Mouse (Mus musculus) c-Kit-positive CD71-positive TER-119-positive erythroid progenitor cells, embryonic 14.5 days (primary cell): ENCODE measurements around the gene Slc25a25.

Source experiments
- DNase-seq: peaks from one replicate; pipeline ENCODE4 v3.0.0-alpha.2; 2013; ENCODE audit warnings: low spot score

The Slc25a25 gene

DNA sequence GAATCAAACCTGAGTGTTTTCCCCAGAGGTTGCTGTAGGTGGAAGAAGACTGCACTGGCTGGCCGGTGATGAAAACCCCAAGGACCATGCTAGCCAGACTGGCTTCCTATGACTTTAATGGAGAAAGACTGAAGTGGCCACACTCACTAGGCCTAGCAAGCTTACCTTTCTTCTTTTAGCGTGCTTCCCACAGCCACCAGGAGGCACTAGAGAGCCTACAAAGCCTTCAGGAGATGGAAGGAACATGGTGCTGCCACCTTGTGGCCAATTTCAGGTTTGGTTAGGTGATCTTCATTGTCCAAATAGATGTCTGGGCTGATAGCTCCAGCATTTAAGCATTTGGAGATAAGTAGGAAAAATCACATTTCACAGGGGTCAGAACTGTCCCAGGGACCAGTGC is 46.6 kb downstream of the Slc25a25 start:
- DNase-seq: peak; percentile 98

GRCm38 (mm10) chr2:32396695-32397094 is 54.5 kb downstream of the Slc25a25 start:
- DNase-seq: no peak

- DNase-seq: peak; percentile 83
These were observed 55.2 kb downstream of the Slc25a25 start for GRCm38 (mm10) chr2:32395946-32396621.

DNA sequence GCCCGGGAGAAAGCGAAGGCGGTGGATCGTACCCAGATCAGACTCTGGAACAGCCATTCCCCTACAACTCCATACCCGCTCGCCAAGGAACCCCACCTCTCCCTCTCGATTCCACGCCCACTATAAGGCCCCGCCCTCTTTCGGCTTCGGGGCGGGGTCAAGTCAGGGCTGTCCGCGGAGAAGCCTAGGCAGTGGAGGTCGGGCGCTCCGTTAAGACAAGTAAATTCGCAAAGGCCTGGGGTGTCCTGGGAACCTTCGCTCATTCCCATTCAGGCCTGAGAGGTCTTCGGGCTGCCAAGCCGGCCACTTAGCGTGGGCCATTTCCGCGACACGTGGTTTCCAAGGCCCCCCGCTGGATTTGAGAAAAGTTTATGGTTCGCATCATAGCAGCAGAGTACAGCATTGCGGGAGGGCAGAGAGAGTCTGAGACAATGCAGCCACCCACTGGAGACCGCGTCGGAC is 55.7 kb downstream of the Slc25a25 start, which contains the start of gene Ptges2:
Gene Ptges2, plus strand, starts transcription at position 413 of the 462 bp plus-strand sequence.
- DNase-seq: peak; percentile 93

- DNase-seq: peak; percentile 59
These were observed 56.3 kb downstream of the Slc25a25 start for GRCm38 (mm10) chr2:32394973-32395372.

- DNase-seq: no peak
These were observed 59.2 kb downstream of the Slc25a25 start for GRCm38 (mm10) chr2:32392063-32392462.

DNA sequence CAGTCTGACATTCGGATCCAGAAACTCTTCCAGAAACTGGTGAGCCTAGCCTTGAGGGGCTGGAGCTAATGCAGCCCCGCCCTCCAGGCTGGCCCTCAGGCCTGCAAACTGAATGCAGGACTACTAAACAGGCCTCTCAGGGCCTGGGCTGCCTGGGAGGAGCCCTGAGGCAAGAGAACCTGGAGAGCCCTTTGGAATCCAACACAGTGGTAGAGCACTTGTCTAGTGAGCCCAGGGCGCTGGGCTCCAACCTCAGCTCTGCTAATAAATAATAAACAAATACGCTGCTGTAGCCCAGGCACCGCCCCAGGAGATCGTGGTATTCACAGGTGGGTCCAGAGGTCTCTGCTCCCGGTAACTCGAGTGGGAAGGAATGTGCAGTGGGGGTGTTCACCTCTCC is 60.4 kb downstream of the Slc25a25 start:
- DNase-seq: no peak

DNA sequence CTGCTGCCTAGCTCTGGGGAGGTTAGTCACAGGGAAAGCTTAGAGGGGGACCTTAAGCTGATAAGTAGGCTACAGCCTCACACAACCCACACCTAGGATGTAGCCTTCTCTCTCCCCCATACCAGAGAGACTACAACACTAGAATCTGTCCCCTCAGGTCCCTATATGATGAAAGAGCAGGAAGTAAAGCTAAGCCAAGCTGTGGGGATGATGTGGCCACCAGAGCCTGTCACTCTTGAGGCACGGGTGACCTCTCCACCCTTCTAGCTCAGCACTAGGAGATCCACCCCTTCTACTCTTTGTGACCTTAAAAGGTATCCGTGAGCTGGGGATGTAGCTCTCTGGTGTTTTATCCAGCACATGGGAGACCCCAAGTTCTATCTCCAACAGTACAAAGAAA is 62.1 kb downstream of the Slc25a25 start:
- DNase-seq: no peak

DNA sequence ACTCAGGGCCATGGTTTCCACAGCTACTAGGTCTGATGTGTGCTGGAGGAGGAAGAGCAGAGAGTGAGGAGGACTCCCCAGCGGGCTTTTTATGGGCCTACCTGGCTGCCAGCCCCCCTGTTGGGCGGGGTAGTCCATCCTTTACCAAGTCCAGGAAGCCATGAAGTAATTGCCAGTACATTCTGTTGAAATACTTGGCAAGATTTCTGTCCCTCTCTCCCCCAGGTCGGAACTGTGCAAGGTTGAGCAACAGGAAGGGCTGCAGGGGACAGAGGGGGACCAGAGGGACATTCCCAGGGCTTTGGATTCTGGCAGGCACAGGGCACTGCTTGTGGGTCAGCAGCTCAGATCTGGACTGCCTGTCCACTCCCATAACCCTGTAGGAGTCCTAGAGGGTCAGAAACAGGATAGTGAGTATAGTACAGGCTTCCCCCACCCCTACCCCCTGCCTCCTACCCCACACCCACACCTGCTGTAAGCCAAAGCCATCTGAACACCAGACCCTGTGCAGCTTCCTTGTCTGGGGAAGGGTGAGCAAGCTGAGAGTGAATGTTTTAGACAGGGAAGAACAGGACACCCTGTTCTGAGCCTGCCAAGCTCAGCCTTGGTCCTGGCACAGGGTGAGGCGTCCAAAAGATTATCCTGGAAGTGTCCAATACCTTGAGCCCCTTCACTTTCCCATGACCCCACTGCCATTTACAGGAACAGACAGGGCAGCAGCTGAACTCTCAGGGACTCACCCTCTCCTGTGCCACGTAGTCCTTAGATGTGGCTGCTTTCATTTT is 63.3 kb downstream of the Slc25a25 start, which contains the start of gene Lcn2:
Gene Lcn2, minus strand, starts transcription at position 547 of the 785 bp plus-strand sequence.
- no peak for DNase-seq

DNA sequence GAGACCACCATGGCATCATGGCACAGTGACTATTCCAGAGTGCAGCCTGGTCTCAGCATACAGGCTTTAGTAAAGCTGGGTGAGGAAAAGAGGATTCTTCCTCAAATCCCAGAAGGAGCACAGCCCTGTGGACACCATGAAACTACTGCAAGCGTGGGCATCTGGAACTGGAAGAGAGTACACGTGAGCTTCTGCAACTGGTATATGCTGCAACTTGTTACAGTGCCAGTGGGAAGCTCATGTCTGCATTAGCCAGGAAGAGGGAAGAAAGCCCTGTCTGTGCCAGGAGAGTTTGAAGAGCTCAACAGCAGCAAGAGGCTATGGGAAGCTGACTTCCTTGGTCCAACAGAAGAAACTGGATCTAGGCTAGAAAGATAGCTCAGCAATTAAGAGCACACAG is 68.6 kb downstream of the Slc25a25 start:
- DNase-seq: no peak

GRCm38 (mm10) chr2:32381775-32382223 is 69.4 kb downstream of the Slc25a25 start, which contains the start of gene 1110008P14Rik:
Gene 1110008P14Rik, minus strand, starts transcription at chr2:32381938.
- peak; percentile 97 for DNase-seq

- peak; percentile 28 for DNase-seq
These were observed 70.0 kb downstream of the Slc25a25 start for GRCm38 (mm10) chr2:32381141-32381774.

GRCm38 (mm10) chr2:32380001-32380500 is 71.2 kb downstream of the Slc25a25 start:
- DNase-seq: no peak

DNA sequence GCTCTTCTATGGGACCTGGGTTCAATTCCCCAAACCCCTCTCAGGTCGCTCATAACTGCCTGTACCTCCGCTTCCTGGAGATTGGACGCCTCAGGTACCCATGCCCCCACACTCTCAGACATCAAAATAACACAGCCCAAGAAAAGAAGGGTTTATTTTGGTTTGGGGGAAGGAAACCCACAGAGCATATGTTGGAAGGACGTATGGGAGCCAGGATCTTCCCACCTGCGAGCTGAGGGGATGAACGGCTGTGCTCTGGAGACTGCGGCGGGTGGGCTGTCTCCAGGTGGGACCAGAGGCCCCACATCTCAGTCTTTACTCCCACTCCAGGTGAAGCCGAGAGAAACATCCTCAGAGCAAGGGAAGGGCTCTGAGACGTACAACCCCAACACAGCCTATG is 74.3 kb downstream of the Slc25a25 start:
- no peak for DNase-seq

DNA sequence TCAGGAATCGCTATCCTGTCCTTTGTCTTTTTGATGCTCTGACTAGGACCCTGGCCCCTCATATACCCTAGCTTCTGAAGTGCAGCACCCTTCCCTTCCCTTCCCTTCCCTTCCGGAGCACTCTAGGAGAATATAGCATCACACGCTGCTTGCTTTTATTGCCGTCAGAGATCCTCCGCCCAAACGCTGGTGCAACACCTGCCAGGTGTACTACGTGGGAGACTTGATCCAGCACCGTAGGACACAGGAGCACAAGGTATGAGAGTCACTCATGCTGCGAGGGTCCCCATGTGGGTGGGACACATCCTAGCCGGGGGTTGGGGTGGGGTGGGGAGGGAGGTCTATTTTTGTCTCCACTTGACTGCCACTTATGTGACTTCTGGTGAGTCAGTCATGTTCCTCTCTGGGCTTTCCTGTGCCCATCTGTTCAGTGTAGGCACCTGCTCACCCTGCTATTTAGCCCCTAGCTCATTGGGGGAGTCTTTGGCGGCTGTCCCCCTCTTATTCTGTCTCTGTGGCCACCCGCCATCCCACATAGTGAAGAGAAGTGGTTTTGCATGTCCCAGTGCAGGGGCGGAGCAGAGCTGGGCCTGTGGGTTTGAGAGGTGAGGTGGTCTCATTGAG is 75.8 kb downstream of the Slc25a25 start:
- no peak for DNase-seq

GRCm38 (mm10) chr2:32374191-32374590 is 77.1 kb downstream of the Slc25a25 start:
- DNase-seq: no peak

- no peak for DNase-seq
These were observed 83.9 kb downstream of the Slc25a25 start for GRCm38 (mm10) chr2:32367315-32367714.
